Mouse (Mus musculus) embryo, embryonic 10.5 days (tissue): ENCODE results near the gene Pxk.
A peak's percentile ranks its signal among the peaks of the same experiment; 100 is the strongest.

ENCODE experiments used
- DNase-seq: peaks from one replicate; pipeline ENCODE4 v3.0.0-alpha.2; 2015; ENCODE audit warnings: low spot score

Gene Pxk

DNA sequence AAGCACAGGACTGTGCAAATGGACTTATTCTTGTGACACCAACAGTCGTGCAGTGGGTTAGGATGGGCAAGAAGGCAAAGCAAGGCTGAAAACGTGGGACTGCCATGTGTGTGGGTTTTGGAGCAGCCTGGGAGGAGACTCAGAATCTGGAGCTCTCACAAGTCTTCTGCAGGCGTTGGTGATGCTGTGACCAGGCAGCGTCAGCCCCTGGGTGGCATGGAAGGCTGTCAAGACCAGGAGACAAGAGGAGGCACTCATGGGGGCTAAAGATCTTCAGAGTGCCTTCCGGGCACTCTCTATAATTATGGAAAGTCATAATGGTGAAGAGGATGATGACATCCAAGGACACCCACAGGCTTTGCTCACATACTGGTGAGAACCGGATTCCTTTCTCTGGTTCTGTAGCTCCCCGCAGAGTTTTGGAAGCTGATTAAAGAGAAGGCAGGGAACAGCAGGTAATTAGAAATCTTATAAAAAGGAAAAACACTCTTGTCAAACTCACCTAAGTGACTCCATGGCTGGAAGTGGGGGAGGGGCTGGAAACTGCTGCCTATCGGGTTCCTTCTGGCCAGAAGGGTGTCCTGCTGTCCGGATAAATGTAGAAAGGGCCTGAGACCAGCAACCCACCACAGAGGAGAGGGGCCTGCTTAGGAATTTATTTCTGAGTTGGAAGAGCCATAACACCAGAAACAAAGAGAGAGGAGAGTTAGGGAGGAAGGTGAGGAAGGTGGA is 108.3 kb downstream of the Pxk start:
- DNase-seq = no peak

DNA sequence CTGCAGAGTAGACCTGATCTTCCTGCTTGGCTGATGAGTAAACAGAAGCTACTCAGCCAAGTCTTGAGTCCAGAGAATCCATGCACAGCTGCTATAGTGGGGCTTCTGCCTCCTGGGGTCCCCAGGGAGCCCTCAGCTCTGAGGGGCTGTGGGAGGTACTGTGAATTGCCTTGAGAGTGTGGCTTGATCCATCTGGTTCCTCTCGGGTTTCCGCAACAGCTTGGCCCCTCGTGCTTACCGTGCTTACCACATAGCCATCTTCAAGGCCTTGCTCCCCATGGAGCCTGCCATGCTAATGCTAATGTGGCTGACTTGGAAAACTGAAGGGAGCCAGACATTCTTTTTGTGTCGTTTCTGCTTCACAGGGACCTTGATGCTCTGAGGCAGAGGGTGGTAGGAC is 109.1 kb downstream of the Pxk start:
- peak; percentile 38 for DNase-seq

DNA sequence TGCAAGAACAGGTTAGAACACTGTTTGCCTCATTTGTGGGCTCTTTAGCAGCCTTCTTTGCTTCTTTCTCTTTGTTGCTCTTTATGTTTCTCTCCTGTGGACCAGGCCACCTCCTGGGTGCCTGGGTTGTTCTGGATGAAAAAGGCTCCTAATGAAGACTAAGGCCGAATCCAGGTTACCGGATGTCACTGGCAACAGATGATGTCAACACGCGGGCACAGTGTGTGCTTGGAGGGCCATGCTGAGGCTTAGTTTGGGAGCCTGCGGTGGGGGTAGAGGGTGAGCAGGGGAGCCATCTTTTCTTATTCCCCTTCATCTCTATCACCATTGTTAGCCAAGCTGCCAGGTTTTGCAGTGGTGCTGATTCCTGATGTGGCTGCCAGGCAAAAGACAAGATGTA is 109.5 kb downstream of the Pxk start:
- DNase-seq = no peak

DNA sequence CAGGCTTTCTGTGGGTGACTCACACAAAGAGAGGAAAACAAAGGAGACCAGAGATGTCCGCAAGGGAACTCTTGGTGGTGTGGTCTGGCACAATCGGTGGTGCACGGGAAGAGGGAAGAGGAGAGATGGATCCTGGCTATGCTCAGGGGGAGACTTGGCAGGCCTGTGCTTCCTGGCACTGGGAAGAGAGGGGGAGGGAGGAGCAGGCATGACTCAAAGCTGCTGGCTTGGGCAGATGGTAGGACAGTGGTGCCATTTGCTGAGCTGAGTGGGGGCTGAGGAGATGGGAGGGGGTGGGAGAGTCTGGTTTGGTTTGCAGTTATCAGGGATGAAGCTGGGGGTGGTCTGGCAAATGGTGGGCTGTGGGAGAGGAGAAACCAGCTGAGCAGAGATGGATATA is 110.9 kb downstream of the Pxk start:
- DNase-seq = no peak

DNA sequence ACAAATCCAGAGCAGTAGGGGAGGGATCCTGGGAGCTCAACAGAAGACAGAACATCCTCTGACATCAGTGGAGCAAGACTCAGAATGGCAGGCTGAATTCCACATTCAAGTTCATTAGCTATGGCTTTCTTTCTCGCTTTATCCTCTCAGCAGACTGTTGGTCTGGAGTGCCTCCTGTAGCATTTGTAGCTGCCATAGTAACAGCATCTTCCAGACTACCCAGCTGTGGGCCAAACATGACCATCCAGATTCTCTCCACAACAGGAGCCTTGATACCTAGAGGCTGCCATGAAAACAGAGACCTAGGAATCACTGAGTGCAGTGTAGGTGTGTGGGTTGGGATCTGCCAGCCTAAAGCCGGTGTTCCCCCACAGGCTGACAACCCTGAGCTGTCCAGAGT is 111.9 kb downstream of the Pxk start:
- no peak for DNase-seq

DNA sequence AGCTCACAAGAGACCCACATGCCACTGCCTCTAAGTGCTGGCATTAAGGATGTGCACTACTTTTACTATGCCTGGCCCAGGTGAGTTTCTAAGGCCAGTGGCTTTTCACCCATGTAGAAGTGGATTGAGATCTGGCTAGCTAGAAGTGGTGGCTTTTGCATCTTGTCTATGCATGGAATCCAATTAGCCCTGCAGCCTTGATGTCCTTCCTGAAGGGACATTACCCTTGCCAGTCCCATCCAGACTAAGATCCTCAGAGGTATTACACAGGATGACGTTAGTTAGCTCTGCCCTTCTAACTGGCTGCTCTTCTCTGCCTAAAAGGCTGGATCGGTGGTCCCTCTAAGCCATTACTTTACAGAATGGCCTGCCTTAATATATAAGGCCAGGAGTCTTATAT is 115.0 kb downstream of the Pxk start:
- DNase-seq = no peak

DNA sequence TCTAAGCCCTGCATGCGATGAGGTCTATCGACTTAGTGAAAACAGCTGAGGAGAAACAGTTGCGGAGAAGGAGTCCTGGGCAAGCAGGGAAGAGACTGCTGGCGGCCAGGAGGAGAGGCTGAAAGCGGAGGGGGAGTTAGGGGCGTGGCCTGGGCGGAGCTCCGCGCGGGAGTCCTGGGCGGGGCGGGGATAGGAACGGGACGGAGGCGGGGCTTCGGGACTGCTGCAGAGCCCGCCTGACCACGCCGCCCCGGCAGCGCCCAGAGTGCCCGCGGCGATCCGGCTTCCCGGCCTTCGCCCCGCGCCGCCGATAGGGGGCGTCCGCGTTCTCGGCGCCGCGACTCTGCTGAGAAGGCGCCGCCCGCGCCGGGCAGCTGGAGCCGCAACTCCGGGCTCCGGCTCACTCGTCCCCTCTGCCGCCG is 115.8 kb downstream of the Pxk start, which contains the start of gene Kctd6:
TSS of gene Kctd6 (plus strand) at position 338 of the 422 bp plus-strand sequence.
- DNase-seq = peak; percentile 97
